Mouse (Mus musculus) cerebellum, adult 2 months (tissue): Measurements from ENCODE around the gene Gucy1b1.

Experiments used
- CTCF ChIP-seq: fragments of 200-500 bp; IDR thresholded peaks from 2 replicates; pipeline ENCODE4 v1.5.1; 2011; ENCODE audit warnings: low read depth, mild to moderate bottlenecking, control low read depth, low read length, moderate library complexity, borderline replicate concordance; ENCODE audit not compliant: insufficient read depth
- POLR2A ChIP-seq: fragments of 200-500 bp; IDR thresholded peaks from 2 replicates; pipeline ENCODE4 v1.6.1; 2011; ENCODE audit warnings: low read length, control low read depth, borderline replicate concordance; ENCODE audit not compliant: insufficient read depth

- TF ChIP-seq CTCF (no peak), POLR2A (no peak)
These were observed 17.3 kb downstream of the Gucy1b1 start for GRCm38 (mm10) chr3:82057201-82057600.
